Mouse (Mus musculus) adrenal gland, postnatal 4 days (tissue): ENCODE data around the gene Usp29. TPM values are rescaled to one million over a fixed set of nuclear protein-coding genes. Genes with fewer than 3 reads are reported as not detected.
"Not testable (repeated sequence)": the region's sequence is repeated elsewhere in the genome, so short reads cannot be mapped to it uniquely, and the experiment has no call there.

Experiments used
- DNase-seq, 2 experiments: peaks; one replicate each; pipeline ENCODE4 v3.0.0; 2021 to 2022; ENCODE audit warnings: low spot score in 2 of 2, mixed read lengths in 2 of 2
- microRNA-seq: library from miRNA; unstranded; fragments of <30 nt; microRNA quantifications from one replicate; pipeline ENCODE4 v1.2.0, GENCODE M21; 2021
- total RNA-seq, 2 experiments: library from RNA; stranded (reverse); gene quantifications; 2 replicates each; pipeline ENCODE4 v1.2.3; 2021

Usp29 gene
- total RNA-seq, 2 experiments from 2014 or later, result 8.3 to 8.5 TPM

GRCm38 (mm10) chr7:6919131-6919870, 188.9 kb downstream of the Usp29 start:
- no peak for DNase-seq

GRCm38 (mm10) chr7:6923515-6923914, 193.1 kb downstream of the Usp29 start:
- no peak for DNase-seq

- no peak for DNase-seq
These were observed 195.8 kb downstream of the Usp29 start for GRCm38 (mm10) chr7:6925926-6926730.

- DNase-seq, result no peak
These were observed 196.3 kb downstream of the Usp29 start for GRCm38 (mm10) chr7:6926731-6926995.

DNA sequence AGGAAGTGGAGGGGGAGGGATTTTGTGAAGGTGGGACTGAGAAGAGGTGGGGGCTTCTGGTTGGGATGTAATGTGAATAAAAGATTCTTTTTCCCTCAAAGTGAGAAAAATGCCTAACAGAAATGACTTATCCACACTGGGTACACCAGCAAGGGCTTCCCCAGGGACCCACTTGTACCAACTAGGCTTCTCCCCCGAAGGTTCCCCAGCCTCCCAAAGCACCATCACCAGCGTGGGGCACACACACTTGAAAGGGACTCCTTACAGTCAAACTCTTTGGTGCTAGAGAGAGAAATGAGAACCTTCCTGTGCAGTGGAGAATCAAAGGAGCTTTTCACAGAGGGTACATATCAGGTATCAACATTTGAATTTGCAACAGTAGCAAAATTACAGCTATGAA, 198.9 kb downstream of the Usp29 start:
- DNase-seq, result no peak

DNA sequence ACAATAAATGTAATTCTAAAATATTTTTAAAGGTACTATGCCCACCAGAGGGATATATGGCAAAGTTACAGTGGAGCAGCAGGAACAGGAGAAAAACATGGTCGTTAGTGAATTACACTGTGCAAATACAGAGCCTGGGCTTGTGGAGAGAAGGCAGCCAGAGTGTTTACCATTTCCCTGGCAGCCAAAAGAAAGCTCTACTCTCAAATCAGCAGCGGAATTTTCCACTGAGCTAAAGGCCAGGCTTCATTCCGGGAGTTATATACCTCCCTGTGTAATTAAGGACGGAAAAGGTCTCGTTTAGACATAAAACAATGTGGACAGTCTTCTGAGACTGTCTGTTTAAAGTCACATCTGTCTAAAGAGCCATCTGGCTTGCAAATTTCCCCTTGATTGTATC, 204.4 kb downstream of the Usp29 start:
- DNase-seq, result no peak

DNA sequence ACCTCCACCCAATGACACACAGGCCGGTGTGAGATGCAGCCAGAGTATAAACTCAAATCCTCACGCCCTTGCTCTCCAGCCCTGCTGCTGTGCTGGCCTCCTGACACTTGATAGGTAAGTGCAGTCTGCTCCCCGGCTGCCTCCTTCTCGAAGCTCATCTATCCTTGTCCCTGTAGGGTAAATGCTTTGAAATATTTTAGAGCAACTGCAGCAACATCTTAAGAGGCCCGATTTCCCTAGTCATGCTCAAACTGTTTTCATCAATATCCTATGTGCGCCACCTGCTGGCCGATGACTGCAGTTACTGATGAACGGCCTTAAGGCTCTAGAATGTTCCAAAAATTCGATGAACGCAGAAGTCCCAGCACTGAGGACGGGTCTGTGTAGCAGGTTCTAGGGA, 206.7 kb downstream of the Usp29 start:
- DNase-seq, result peak; percentile 25 to 54

DNA sequence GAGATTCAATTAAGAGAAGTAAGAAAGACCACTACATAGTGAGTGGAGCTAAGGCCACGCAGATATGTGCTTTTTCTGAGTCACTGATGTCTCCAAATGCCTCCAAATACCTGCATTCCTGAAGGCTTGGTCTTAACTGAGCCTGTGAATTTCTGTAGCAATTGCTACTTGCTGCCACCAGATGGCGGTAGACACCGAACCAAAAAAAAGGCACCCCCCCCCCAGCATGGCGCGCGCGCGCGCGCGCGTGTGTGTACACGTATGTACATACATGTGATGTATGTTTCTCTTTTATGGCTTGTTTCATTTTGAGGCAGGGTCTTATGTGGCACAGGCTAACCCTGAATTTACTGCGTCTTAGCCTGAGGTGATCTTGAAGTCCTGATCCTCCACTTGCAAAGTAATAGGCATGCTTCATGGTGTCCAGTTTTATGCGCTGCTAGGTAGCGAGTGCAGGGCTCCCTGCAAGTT, 210.4 kb downstream of the Usp29 start:
- no peak for DNase-seq

GRCm38 (mm10) chr7:6948061-6948460, 217.7 kb downstream of the Usp29 start:
- not testable (repeated sequence) for DNase-seq

DNA sequence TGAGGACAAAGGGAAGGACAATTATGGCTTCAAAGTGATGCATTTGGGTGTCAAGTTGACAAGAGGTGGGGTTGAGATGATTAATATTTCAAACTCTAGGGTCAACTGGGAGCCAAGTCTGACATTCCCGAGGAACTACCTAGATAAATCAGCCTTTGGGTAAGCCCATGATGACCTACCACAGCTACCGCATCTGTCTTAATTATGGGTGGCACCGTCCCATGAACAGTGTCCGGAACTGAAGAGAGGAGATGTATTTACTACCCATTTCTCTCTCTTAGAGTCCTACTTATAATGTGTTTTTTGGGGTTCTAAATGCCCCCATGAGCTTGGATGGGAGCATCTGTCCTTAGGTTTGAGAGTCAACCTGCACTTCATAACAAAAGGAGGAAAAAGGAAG, 226.2 kb downstream of the Usp29 start:
- no peak for DNase-seq

DNA sequence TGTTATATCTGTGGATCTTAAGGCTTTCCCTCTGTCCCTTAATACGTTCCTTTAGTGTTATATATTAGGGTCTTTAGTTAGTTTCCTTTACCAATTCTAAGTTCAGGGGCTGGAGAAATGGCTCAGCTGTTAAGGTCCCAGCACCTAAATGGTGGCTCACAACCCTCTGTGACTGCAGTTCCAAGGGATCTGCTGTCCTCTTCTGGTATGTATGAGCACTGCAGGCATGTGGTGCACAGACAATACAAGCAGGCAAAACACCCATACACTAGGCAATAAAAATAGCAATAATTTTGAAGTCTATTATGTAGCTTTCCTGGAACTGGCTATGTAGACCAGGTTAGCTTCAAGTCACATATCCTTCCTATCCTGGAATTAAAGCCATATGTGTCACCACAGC, 228.2 kb downstream of the Usp29 start:
- no peak for DNase-seq

DNA sequence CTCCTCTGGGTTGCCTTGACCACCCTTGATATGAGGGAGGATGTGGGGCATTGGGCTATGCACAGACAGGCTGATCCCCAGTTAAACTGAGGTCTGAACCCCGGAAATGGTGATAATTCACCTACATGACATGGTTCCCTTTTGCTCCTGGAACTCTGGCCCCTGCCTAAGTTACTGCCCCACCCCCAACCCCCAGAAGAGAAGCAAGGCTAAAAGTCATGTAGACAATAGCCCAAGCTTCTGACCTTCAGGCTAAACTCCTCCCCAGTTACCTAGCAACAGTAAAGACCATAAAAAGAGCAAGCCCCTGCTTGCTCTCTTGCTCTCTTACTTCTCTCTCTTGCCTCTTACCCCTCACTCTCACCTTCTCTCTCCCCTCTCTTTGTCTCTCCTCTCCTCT, 243.2 kb downstream of the Usp29 start:
- DNase-seq, result no peak

GRCm38 (mm10) chr7:6976890-6977289, 246.5 kb downstream of the Usp29 start:
- no peak for DNase-seq

DNA sequence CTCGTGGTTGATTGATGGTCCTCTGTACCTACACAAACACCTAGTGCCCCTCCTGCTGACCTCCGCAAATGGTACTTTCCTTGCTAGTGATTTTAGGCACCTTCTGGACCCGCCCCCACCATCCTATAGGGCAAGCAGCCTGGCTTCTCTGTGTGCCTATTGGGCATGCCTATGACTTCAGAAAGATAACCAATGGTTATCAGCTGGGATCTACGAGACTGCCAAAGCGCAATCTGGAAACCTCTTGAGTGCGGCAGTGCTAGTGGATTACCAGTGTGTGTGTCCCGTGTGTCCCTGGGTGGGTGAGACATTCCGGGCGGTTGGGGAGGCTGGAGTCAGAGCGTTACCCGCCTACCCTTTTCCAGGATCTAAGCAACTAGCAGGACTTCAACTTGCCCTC, 264.9 kb downstream of the Usp29 start, which contains the start of gene Aurkc:
Gene Aurkc, plus strand, starts transcription at position 50 of the 400 bp plus-strand sequence.
- DNase-seq, result not testable (repeated sequence)

DNA sequence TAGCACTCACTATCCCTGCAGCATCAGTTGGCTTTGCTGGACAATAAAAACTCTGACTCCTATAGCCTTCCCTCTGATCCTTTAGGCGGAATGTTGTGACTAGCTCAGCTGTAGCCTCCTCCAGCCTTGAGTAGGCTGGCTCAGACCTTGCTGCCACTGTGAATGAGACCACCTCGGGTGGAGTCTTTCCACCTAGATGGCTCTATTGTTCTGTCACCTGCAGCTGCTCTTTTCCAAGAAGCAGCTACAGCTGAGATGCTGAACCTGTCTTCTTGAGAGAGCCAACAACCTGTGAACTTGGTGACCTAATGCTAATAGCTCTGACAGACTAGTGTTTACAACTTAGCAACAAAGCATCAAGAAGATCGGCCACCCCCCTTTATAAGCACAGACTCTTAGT, 268.5 kb downstream of the Usp29 start:
- not testable (repeated sequence) for DNase-seq

DNA sequence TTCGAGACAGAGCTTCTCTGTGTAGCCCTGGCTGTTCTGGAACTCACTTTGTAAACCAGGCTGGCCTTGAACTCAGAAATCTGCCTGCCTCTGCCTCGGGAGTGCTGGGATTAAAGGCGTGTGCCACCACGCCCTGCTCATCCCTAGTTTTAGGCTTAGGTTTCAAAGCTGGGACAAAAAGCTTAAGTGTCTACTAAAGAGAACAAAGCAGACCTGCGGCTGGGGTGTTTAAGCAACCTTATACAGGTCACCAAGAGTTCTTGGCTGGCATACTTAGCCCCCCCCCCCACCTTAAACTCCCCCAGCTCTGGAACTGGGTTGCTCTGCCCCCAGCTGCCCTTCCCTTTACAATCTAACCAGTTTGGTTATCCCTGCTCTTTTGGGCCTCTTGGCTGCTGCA, 275.1 kb downstream of the Usp29 start:
- not testable (repeated sequence) for DNase-seq

Small RNA genes within 50 kb of the gene (microRNA-seq; reads per million reads assigned to microRNA genes)
- gene Mir3099, result 82.8 reads per million, percentile 43 among the genes with 10 or more reads in this experiment

Other genes starting within 250 kb of the Usp29 start
- not detected for gene Olfr5, start 243.6 kb upstream of the Usp29 start, total RNA-seq
- not detected for gene Olfr1347, start 230.8 kb upstream of the Usp29 start, total RNA-seq
- not detected for gene Olfr1348, start 221.8 kb upstream of the Usp29 start, total RNA-seq
- gene Olfr1349, start 207.6 kb upstream of the Usp29 start, total RNA-seq, result not detected
- gene Olfr1350, start 165.7 kb upstream of the Usp29 start, total RNA-seq, result not detected
- 10 to 100 TPM; 61.7 to 69.0 TPM for gene Zim1, start 34.1 kb upstream of the Usp29 start, total RNA-seq
- 100 to 1,000 TPM; 191 to 197 TPM for gene Peg3, start 147 bp upstream of the Usp29 start, total RNA-seq